Mouse (Mus musculus) effector memory CD4-positive, alpha-beta T cell, adult 5 months (primary cell): Measurements from ENCODE around the gene Mcpt4. TPM values are rescaled to one million over a fixed set of nuclear protein-coding genes. Genes with fewer than 3 reads are reported as not detected.

ENCODE experiments used
- polyA plus RNA-seq: library from polyadenylated mRNA; unstranded; fragments of 100-300 nt; shearing (Covaris generic); gene quantifications from one replicate; pipeline ENCODE4 v1.2.1, GENCODE M21; 2017

Mcpt4 gene
- not detected for polyA plus RNA-seq

DNA sequence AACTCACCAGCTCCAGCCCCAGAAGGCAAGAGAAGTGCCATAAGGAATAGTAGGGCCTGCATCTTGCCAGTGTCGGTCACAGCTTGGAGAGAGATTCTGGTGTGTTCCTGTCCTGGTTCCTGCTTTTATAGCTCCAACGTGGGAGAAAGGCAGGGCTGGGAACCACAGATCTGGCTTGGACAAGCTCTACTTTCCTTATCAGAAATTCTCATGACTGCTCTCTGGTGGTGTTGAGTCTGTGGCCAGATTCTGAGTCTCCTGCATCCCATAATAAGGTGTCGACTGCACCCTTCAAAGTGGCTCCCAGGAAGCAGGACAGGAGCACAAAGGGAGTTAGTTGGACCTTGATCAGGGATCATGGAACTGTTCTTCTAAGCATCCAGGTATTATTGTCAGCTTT is at the start of gene Mcpt4:
TSS of gene Mcpt4 (minus strand) at position 101 of the 400 bp plus-strand sequence.

GRCm38 (mm10) chr14:56102386-56102785 is 40.3 kb upstream of the Mcpt4 start, which contains the start of gene Ctsg:
TSS of gene Ctsg (minus strand) at chr14:56102574.

DNA sequence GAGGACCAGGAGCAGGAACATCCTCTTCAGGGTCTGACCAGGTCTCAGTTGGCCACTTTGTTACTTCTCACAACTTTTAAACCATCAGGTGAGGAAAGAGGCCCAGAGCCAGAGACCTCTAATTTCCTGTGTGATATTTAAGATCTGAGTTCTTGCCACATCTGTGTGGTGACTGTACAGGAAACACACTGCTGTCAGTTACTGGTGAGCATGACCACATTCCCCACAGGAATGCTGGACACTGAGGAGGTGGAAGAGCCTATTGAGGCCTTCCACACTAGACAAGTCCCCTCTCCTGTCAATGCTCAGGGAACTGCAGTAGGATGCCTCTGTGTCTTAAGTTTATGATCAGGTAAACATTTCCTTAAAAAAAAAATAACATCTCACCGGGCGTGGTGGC is 23.1 kb upstream of the Mcpt4 start, which contains the start of gene Mcpt8:
TSS of gene Mcpt8 (minus strand) at position 107 of the 400 bp plus-strand sequence.

DNA sequence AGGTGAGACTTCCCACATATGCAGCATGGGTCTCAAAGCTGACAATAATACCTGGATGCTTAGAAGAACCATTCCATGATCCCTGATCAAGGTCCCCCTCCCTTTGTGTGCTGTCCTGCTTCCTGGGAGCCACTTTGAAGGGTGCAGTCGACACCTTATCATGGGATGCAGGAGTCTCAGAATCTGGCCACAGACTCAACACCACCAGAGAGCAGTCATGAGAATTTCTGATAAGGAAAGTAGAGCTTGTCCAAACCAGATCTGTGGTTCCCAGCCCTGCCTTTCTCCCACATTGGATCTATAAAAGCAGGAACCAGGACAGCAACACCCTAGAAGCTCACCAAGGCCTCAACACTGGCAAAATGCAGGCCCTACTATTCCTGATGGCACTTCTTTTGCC is 20.3 kb downstream of the Mcpt4 start, which contains the start of gene Mcpt2:
TSS of gene Mcpt2 (plus strand) at position 250 of the 400 bp plus-strand sequence.

GRCm38 (mm10) chr14:56030395-56030794 is 31.7 kb downstream of the Mcpt4 start, which contains the start of gene Mcpt9:
TSS of gene Mcpt9 (minus strand) at chr14:56030495.

GRCm38 (mm10) chr14:56017671-56018070 is 44.4 kb downstream of the Mcpt4 start, which contains the start of gene Mcpt1:
TSS of gene Mcpt1 (plus strand) at chr14:56017971.

Other genes with a start within 250 kb of the Mcpt4 start
- not detected for gene Nfatc4, start 239.2 kb downstream of the Mcpt4 start, polyA plus RNA-seq
- gene Nynrin, start 208.3 kb downstream of the Mcpt4 start, polyA plus RNA-seq: not detected
- gene Cbln3, start 177.9 kb downstream of the Mcpt4 start, polyA plus RNA-seq: 0.10 TPM
- 89.2 TPM for gene Khnyn, start 177.4 kb downstream of the Mcpt4 start, polyA plus RNA-seq
- gene Sdr39u1, start 162.0 kb downstream of the Mcpt4 start, polyA plus RNA-seq: 29.4 TPM
- gene Cma1, start 117.6 kb downstream of the Mcpt4 start, polyA plus RNA-seq: not detected
- not detected for gene Cma2, start 111.3 kb downstream of the Mcpt4 start, polyA plus RNA-seq
- not detected for gene Mcpt1, start 44.3 kb downstream of the Mcpt4 start, polyA plus RNA-seq
- gene Mcpt9, start 31.8 kb downstream of the Mcpt4 start, polyA plus RNA-seq: not detected
- not detected for gene Mcpt2, start 20.3 kb downstream of the Mcpt4 start, polyA plus RNA-seq
- not detected for gene Mcpt8, start 23.0 kb upstream of the Mcpt4 start, polyA plus RNA-seq
- gene Ctsg, start 40.3 kb upstream of the Mcpt4 start, polyA plus RNA-seq: not detected
- not detected for gene Gzme, start 58.3 kb upstream of the Mcpt4 start, polyA plus RNA-seq
- not detected for gene Gzmd, start 70.3 kb upstream of the Mcpt4 start, polyA plus RNA-seq
- not detected for gene Gzmg, start 97.3 kb upstream of the Mcpt4 start, polyA plus RNA-seq
- not detected for gene Gzmn, start 112.3 kb upstream of the Mcpt4 start, polyA plus RNA-seq
- not detected for gene Gzmf, start 149.1 kb upstream of the Mcpt4 start, polyA plus RNA-seq
- gene Gzmc, start 172.3 kb upstream of the Mcpt4 start, polyA plus RNA-seq: 1.1 TPM
- 14.5 TPM for gene Gzmb, start 199.9 kb upstream of the Mcpt4 start, polyA plus RNA-seq